Mouse (Mus musculus) forebrain, postnatal 0 days (tissue): ENCODE measurements around the gene Crybg1. TPM values are rescaled to one million over a fixed set of nuclear protein-coding genes. Genes with fewer than 3 reads are reported as not detected.

Experiments
- ATAC-seq: fragments of 200-750 bp; cut with Nextera tagmentation; 2 replicates; pipeline ENCODE4 v1.8.0; 2017; ENCODE audit warnings: mild to moderate bottlenecking, moderate library complexity
- DNase-seq: peaks from one replicate; pipeline ENCODE4 v3.0.0-alpha.2; 2015
- H3K27ac ChIP-seq: fragments of 300-500 bp; sonication (generic); 2 replicates; pipeline ENCODE4 v1.5.1; 2014; ENCODE audit warnings: low read depth, mild to moderate bottlenecking, antibody characterized with exemption, low read length, moderate library complexity, mixed read lengths
- H3K27me3 ChIP-seq: fragments of 300-500 bp; sonication (generic); 2 replicates; pipeline ENCODE4 v1.6.1; 2014; ENCODE audit warnings: mild to moderate bottlenecking, low read length, mixed read lengths; ENCODE audit not compliant: insufficient read depth
- H3K36me3 ChIP-seq: fragments of 300-500 bp; sonication (generic); 2 replicates; pipeline ENCODE4 v1.6.1; 2014; ENCODE audit warnings: mild to moderate bottlenecking, moderate library complexity; ENCODE audit not compliant: insufficient read depth
- H3K4me1 ChIP-seq: fragments of 300-500 bp; sonication (generic); 2 replicates; pipeline ENCODE4 v1.6.1; 2014; ENCODE audit warnings: antibody characterized with exemption; ENCODE audit not compliant: insufficient read depth
- H3K4me2 ChIP-seq: fragments of 300-500 bp; sonication (generic); 2 replicates; pipeline ENCODE4 v1.6.1; 2014; ENCODE audit warnings: low read depth, mild to moderate bottlenecking, moderate library complexity
- H3K4me3 ChIP-seq: fragments of 300-500 bp; sonication (generic); 2 replicates; pipeline ENCODE4 v1.5.1; 2014; ENCODE audit warnings: low read depth, low read length, mixed read lengths
- H3K9ac ChIP-seq: fragments of 300-500 bp; sonication (generic); 2 replicates; pipeline ENCODE4 v1.6.1; 2014; ENCODE audit warnings: mild to moderate bottlenecking
- H3K9me3 ChIP-seq: fragments of 300-500 bp; sonication (generic); 2 replicates; pipeline ENCODE4 v1.6.1; 2016; ENCODE audit warnings: low read length
- CTCF ChIP-seq: sonication (generic); IDR thresholded peaks from 2 replicates; pipeline ENCODE4 v1.5.1; 2016; ENCODE audit warnings: antibody characterized with exemption, control low read depth, low read depth
- WGBS: fragments of 180-500 bp; shearing (Covaris S2); extraction: QIAGEN DNeasy Blood & Tissue Kit; methylation state at CpG from one replicate; pipeline ENCODE4 v1.1.7; 2014; 5-methylcytosine and 5-hydroxymethylcytosine counted together
- polyA plus RNA-seq: library from polyadenylated mRNA; unstranded; fragments of >200 nt; fragmentation: Nextera tagmentation; extraction: Ambion mirVana; gene quantifications from 2 replicates; pipeline ENCODE4 v1.2.1, GENCODE M21; 2015
- total RNA-seq: library from RNA; depleted of rRNA; stranded (reverse); fragments of >200 nt; gene quantifications from 2 replicates; pipeline ENCODE4 v1.2.3, GENCODE M21; 2014

Gene Crybg1
- total and polyA plus RNA-seq, 2 experiments from 2014 or later = 0.25 to 0.90 TPM

GRCm38 (mm10) chr10:44029566-44029965 is 119.1 kb downstream of the Crybg1 start:
- Histone ChIP-seq H3K9me3 (no peaks in the 10 kb centered on the region), H3K27me3 (no peaks in the 10 kb centered on the region), H3K4me3 (no peak overlapping the region), H3K36me3 (no peaks in the 10 kb centered on the region), H3K9ac (no peak overlapping the region), H3K4me1 (no peaks in the 10 kb centered on the region), H3K27ac (no peak overlapping the region), H3K4me2 (no peak overlapping the region)
- 91% methylated on average over 3 of the region's 3 CpGs for WGBS
- ATAC-seq (no peak), DNase-seq (no peak)
- TF ChIP-seq CTCF = no peak

GRCm38 (mm10) chr10:44027226-44027625 is 121.4 kb downstream of the Crybg1 start:
- TF ChIP-seq CTCF = no peak
- H3K27me3 ChIP-seq = no peaks in the 10 kb centered on the region
- no peaks in the 10 kb centered on the region for H3K4me1 ChIP-seq
- no peaks in the 10 kb centered on the region for H3K36me3 ChIP-seq
- H3K27ac ChIP-seq = no peak overlapping the region
- no peak overlapping the region for H3K4me3 ChIP-seq
- ATAC-seq (no peak), DNase-seq (no peak)
- no peaks in the 10 kb centered on the region for H3K9me3 ChIP-seq
- no peak overlapping the region for H3K9ac ChIP-seq
- WGBS = 40% methylated on average over 1 of the region's 1 CpGs
- no peak overlapping the region for H3K4me2 ChIP-seq

- Histone ChIP-seq H3K9me3 (no peaks in the 10 kb centered on the region), H3K9ac (no peak overlapping the region), H3K27me3 (no peaks in the 10 kb centered on the region), H3K27ac (no peak overlapping the region), H3K4me1 (no peaks in the 10 kb centered on the region), H3K36me3 (no peaks in the 10 kb centered on the region), H3K4me3 (no peak overlapping the region), H3K4me2 (no peak overlapping the region)
- ATAC-seq (no peak), DNase-seq (no peak)
- TF ChIP-seq CTCF = no peak
- WGBS = 73% methylated on average over 1 of the region's 1 CpGs
These were observed 122.5 kb downstream of the Crybg1 start for GRCm38 (mm10) chr10:44026105-44026504.

- Histone ChIP-seq H3K4me3 (no peak overlapping the region), H3K36me3 (no peaks in the 10 kb centered on the region), H3K27ac (no peak overlapping the region), H3K27me3 (no peaks in the 10 kb centered on the region), H3K4me1 (no peaks in the 10 kb centered on the region), H3K9me3 (no peaks in the 10 kb centered on the region), H3K4me2 (no peak overlapping the region), H3K9ac (no peak overlapping the region)
- WGBS = 71% methylated on average over 10 of the region's 10 CpGs
- no peak for ATAC-seq
- no peak for TF ChIP-seq CTCF
- DNase-seq = no peak
These were observed 123.9 kb downstream of the Crybg1 start for GRCm38 (mm10) chr10:44024705-44025104.

GRCm38 (mm10) chr10:44020141-44020540 is 128.5 kb downstream of the Crybg1 start:
- no peak overlapping the region for H3K4me2 ChIP-seq
- H3K9me3 ChIP-seq = no peaks in the 10 kb centered on the region
- H3K36me3 ChIP-seq = no peaks in the 10 kb centered on the region
- H3K4me3 ChIP-seq = no peak overlapping the region
- no peak for TF ChIP-seq CTCF
- no peaks in the 10 kb centered on the region for H3K27me3 ChIP-seq
- DNase-seq (no peak), ATAC-seq (peak; percentile 40)
- WGBS = 71% methylated on average over 4 of the region's 4 CpGs
- H3K4me1 ChIP-seq = no peaks in the 10 kb centered on the region
- H3K9ac ChIP-seq = no peak overlapping the region
- H3K27ac ChIP-seq = no peak overlapping the region

GRCm38 (mm10) chr10:44018562-44018961 is 130.1 kb downstream of the Crybg1 start:
- H3K27ac ChIP-seq = no peak overlapping the region
- H3K9me3 ChIP-seq = no peaks in the 10 kb centered on the region
- WGBS = 94% methylated on average over 4 of the region's 4 CpGs
- H3K9ac ChIP-seq = no peak overlapping the region
- no peak overlapping the region for H3K4me3 ChIP-seq
- H3K36me3 ChIP-seq = no peaks in the 10 kb centered on the region
- no peaks in the 10 kb centered on the region for H3K27me3 ChIP-seq
- TF ChIP-seq CTCF = no peak
- H3K4me2 ChIP-seq = no peak overlapping the region
- ATAC-seq = no peak
- DNase-seq = no peak
- no peaks in the 10 kb centered on the region for H3K4me1 ChIP-seq

GRCm38 (mm10) chr10:44015631-44016030 is 133.0 kb downstream of the Crybg1 start:
- Histone ChIP-seq H3K36me3 (no peaks in the 10 kb centered on the region), H3K9me3 (no peaks in the 10 kb centered on the region), H3K4me2 (no peak overlapping the region), H3K9ac (no peak overlapping the region), H3K4me1 (no peaks in the 10 kb centered on the region), H3K4me3 (no peak overlapping the region), H3K27me3 (no peaks in the 10 kb centered on the region), H3K27ac (no peak overlapping the region)
- TF ChIP-seq CTCF = no peak
- WGBS = 86% methylated on average over 2 of the region's 2 CpGs
- ATAC-seq (no peak), DNase-seq (no peak)

GRCm38 (mm10) chr10:44013885-44014284 is 134.8 kb downstream of the Crybg1 start:
- Histone ChIP-seq H3K36me3 (no peaks in the 10 kb centered on the region), H3K27me3 (no peaks in the 10 kb centered on the region), H3K27ac (no peak overlapping the region), H3K9me3 (no peaks in the 10 kb centered on the region), H3K4me2 (no peak overlapping the region), H3K9ac (no peak overlapping the region), H3K4me1 (no peaks in the 10 kb centered on the region), H3K4me3 (no peak overlapping the region)
- WGBS = 37% methylated on average over 4 of the region's 4 CpGs
- DNase-seq (no peak), ATAC-seq (no peak)
- no peak for TF ChIP-seq CTCF
